Mouse (Mus musculus): ENCODE results near the gene Glipr2.

DNA sequence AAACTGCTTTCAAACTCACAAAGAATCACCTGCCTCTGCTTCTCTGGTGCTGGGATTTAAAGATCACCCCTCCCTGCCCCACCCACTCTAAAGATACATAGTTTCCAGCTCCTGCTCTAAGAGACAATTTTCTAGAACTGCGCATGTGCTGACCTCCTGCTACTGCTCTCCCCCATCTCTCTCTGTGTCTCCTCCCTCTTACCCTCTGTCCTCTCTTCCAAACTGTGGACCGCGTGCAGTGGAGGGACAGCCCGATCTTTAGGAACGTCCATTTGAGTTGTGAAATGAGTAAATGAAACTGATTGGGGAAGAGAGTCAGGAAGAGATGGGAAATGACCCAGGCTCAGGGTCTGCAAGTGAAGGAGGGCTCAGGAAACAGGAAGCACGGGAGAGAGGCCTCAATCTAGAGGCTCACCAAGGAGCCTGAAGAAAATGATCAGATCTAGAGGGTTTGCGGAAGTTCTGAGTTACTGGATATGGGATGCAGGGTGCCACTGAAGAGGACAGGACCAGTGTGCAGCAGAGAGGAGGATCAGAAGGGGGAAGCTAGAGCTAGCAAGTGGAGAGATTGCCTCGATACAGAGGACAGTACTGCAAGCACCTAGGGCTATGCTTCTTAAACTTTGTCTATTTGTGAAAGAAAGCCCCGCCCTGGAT lies 2.5 kb downstream of the Glipr2 start:
- TF ChIP-seq CTCF (IDR thresholded peaks at IDR 0.05; ENCODE audit: low read depth, low read length) (no peak), GATA1 (IDR thresholded peaks at IDR 0.05; ENCODE audit: borderline replicate concordance, low read length) (no peak), POLR2AphosphoS5 (IDR thresholded peaks at IDR 0.05; ENCODE audit: insufficient replicate concordance, low read depth, low read length) (no peak), TAL1 (conservative IDR thresholded peaks at IDR 0.05; ENCODE audit: low read depth, low read length) (no peak), GATA2 (IDR thresholded peaks at IDR 0.05; ENCODE audit: borderline replicate concordance, low read depth, low read length) (no peak)
